Mouse (Mus musculus) erythroblast, adult 5-6 weeks (primary cell): ENCODE results near the gene Nsf. TPM values are rescaled to one million over a fixed set of nuclear protein-coding genes. Genes with fewer than 3 reads are reported as not detected.

ENCODE experiments used
- ATAC-seq: replicated peaks from 2 replicates; pipeline ENCODE4 v1.8.0; 2016; ENCODE audit warnings: moderate number of reproducible peaks, mild to moderate bottlenecking, moderate TSS enrichment, inconsistent platforms; ENCODE audit not compliant: poor library complexity, low FRiP score, severe bottlenecking
- total RNA-seq, 2 experiments: library from RNA; stranded (forward) in 1 of 2; stranded (reverse) in 1 of 2; fragments of 150-400 nt in 1 of 2; fragments of 200-764, 138-1000 nt in 1 of 2; gene quantifications; 2 replicates each; pipeline versions ENCODE4 v1.2.3 to v1.2.4; 2015 to 2017; ENCODE audit warnings: low replicate concordance in 2 of 2

The Nsf gene
- total RNA-seq, 2 experiments from 2014 or later = 13.5 to 14.4 TPM

DNA sequence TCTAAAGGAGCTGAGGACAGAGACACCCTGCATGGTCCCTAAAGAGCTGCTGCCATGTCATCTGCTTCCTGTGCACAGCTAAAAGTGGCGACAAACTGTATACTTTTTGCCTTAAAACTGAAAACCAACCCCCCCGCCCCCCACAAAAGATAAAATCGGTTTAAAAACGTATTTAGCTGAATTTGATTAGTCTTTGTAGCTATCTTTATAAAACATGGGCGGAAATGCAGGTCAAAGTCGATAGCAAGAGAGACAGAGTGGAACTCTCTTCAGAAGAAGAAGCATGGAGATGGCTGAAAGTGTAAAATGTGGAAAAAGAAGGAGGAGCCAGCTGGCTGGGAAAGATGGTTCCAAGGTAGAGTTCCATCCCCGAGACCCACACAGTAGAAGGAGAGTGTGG, 4.9 kb downstream of the Nsf start:
- ATAC-seq = no peak

DNA sequence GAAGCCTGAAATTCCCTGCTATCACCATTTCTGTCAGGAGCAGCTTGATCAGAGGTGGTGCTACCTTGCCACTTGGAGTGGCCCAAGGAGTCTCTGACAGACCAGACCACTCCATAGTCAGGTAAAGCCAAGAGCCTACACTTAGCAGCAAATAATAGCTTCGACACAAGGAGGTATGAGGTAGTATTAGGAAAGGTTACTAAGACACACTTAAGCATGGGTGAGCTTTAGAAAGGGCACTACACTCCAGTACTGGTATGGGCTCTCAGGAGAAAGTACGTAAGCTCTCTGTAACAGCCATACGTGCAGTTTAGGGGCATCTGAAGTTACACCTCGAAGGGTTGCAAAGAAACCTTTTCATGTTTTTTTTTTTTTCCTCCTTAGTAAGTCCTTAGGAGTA, 11.1 kb downstream of the Nsf start:
- no peak for ATAC-seq

DNA sequence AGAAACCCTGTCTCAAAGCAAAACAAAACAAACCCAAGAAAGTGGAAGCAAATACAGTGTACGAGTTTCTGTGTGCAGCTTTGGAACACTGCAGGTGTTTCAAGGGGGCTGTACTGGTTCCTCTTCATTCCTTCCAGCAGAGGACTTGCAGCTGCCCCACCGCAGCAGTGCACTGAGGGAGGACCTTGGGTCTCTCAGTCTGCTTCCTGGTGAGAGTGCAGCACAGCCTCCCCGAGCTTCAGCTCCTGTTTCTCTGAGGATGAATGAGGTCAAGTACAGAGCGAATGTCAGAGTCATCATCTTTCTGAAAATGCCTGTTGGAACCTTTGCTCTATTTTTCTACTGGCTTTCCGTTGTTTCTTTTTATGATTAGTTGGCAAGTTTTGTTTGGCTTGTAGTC, 12.5 kb downstream of the Nsf start:
- no peak for ATAC-seq

DNA sequence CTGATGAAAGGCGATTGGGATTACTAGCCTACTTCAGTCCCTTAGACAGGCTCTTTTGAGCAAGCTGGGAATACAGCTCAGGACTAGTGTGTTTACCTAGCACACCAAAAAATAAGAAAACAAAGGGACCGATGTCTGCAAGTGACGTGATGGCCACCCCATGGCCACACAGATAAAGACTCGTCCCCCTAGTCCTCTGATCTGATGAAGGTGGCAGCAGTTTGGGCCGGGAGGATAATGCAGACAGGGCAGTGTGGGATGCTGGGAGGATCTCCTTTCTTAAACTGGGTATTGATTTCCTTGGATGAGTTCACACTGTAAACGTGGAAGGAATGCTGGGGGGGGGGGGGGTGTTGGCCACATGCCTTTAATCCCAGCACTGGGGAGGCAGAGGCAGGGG, 13.0 kb downstream of the Nsf start:
- no peak for ATAC-seq

DNA sequence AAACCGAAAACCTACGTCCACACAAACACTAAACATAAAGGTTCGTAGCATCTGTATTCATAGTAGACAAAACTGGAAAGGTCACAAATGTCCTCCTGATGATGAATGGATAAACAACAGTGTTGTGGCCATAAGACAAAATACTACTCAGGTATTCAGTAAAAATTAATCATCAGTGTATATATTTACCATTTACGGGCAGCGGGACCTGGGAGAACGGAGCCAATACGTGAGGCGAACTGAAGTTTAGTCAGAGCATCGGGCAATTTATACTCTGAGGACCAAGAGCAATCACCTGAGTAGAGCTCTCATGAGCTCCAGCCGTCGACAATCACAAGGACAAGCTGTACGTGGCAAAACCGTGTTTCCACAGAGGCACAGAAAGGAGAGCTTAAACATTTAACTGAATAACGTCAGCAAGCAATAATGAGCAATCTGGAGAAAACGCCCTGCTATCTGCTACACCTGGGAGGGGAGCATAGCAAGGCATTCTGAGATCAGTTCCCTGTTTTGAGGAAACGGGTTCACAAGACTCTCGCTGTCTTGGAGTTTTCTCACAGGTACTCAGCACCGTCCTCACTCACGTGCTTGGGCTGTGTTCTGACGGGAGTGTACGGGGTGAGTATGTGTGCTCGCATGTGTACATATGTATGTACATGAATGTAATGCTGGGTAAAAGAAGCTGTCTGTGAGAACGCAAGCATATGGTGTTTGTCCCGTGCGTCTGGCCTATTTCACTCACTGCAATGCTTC, 15.7 kb downstream of the Nsf start:
- no peak for ATAC-seq

DNA sequence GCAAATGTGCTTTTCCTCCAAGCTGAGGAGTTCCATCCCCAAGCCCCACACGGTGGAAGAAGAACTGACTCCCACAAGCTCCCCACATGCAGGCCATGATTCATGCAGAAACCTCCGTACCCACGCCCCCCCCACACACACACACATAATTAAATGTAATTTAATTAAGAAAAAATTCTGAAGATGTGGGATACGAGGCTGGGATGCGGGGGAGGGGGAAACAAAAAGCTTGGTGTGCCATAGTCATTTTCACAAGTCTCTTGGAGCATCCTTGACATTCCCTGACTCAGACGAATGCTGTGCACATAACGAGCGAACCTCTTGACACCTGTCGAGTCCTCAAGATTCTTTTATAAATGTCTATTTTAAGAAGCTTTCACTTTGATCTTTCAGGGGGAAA, 16.4 kb downstream of the Nsf start:
- no peak for ATAC-seq

DNA sequence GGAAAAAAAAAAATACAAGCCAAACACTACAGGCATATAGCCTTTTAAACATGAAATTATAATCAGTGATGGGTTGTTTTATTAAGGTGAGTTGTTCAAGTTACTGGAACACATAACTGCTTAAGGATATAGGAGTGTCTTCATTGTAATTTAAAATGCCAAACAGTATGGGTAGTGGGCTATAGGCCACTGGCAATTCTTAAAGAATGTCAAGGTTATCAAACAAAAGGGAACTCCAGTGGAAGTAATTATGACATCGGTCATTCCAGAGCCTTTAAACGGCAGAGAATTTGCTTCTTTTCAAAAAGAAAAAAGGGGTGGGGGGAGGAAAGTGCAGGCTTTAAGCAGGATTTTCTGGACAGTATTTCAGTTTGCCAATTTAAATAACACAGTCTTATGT, 18.1 kb downstream of the Nsf start:
- no peak for ATAC-seq

DNA sequence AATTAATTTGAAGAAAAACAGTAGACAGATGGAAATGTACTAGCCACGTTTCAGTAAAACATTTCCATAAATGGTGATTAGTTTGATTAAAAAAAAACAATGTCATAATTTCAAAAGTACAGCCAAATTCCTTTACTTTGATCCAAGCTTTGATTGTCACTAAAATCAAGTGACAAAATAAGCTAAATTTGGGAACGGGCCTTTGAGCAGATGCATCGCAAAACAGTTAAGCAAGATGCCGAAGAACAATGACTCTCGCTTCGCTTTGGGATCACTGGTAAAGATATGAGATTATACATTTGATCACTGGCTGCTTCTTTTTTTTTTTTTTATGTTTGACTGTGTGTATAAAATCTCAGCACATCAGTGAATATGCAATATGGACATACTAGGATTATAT, 20.0 kb downstream of the Nsf start:
- ATAC-seq = no peak

DNA sequence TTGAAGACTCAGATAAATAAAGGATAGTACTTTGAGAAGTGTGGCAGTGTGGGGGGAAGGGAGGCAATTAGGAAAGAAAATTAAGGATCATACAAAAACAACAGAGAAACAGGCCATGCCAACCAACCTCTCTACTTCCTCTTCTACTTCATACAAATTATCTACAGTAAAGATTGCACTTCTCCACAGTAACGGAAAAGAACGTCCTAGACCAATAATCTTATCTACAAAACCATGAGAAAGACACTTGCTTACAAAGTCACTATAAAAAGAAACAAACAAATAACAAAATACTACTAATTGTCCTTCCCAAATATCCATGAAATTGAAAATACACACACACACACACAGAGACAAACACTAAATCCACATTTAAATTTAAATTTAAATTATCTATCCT, 29.9 kb downstream of the Nsf start:
- no peak for ATAC-seq

DNA sequence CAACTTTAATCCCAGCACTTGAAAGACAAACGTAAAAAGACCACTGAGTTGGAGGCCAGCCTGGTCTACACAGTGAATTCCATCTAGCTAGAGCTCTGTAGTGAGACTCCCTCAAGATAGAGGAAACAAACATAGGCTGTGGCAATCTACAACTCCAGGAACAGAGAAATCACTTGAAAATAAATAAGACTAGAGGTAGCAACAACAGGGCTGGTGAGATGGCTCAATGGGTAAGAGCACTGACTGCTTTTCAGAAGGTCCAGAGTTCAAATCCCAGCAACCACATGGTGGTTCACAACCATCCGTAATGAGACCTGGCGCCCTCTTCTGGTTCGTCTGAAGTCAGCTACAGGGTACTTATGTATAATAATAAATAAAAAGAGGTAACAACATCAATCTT, 30.6 kb downstream of the Nsf start:
- ATAC-seq = no peak

DNA sequence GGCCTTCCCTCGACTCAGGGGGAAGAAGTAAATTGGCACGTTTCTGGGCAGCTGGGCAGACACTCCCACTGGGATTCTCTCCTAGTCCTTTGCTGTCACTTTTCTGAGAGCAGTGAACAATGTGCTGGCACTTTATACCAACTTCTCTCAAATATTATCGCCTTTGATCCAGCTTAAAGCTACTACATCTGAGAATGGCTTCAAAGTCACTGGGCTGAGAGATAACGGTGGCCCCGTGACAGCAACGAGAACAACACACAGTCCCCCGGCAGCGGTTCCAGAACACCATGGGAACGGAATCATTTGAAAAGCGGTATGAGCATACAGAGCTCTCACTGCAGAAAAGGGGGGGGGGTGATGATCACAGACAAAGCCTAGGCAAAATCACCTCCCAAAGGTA, 31.0 kb downstream of the Nsf start:
- no peak for ATAC-seq

DNA sequence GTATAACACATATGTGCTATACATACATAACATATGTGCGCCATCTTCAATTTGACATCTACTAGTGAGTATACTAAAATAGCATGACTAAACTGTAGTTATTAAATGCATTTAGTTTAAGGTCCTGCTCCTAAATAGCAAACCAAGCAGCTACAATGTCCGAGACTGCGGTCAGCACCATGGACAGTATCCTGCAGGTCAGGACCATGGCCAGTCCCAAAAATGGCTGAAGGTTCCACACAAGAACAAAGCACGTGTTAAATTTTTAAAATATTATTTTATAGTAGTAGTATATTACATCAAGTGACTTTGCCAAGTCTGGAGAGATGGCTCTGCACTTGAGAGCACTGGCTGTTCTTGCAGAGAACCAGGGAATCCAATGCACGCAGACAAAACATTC, 33.2 kb downstream of the Nsf start:
- ATAC-seq = no peak

DNA sequence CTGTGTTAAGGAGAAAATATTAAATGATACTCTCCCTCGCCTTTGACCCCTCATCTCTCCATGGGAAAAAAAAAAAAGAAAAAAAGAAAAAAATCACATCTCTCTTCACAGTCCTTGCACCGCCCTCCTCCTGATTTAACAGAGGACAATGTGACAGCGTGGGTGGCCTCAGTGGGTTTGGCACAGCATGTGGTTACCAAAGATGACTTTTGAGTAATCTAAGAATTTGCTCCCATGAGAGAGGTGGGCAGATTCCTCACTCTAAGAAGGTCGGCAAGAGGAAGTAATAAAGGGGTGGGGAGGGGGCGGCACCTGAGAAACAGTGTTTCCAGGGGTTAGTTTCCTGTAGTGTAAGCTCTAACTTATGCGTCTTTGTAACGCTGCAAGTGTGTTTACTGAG, 37.0 kb downstream of the Nsf start:
- no peak for ATAC-seq

DNA sequence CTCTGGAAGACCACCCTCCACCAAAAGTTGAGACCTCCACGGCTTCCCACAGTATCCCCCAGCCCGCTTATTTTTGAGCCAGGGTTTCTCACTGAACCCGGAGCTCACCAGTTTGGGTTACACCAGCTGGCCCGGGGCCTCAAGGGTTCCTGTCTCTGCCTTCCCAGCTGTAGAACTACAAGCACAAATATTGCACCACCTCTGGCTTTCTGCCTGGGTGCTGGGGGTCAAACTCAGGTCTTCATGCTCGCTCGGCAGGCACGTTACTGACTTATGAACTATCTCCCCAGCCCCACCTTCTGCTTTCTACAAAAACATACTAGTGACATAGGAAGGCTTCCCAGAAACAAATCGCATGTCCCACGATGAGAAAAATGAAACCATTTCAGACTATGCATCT, 38.2 kb downstream of the Nsf start:
- ATAC-seq = no peak

DNA sequence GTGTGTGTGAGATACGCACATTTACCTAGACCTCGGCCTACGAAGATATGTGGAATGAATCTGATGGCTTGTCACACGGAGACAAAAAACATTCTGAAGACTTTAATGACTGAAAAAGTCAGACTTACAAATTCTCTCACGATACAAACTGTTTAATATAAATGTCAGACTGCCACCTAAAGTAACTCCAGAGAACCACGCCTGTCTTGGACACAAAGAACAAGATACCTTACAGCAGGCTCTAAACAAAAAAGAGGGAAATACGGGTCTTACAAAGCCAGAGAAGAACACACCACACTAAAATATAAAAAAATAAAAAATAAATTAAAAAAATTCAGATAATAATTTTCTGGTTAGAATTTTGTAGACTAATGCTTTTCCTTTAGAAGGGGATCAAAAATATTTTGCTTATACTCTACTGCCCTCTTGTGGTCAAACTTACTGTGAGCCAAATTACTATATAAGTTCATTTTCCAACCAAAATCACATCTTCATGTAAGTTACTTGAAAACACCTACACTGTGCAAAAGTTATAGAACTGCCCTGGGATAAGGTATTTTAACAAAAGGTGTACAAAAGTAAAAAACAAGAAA, 42.8 kb downstream of the Nsf start:
- ATAC-seq = no peak

DNA sequence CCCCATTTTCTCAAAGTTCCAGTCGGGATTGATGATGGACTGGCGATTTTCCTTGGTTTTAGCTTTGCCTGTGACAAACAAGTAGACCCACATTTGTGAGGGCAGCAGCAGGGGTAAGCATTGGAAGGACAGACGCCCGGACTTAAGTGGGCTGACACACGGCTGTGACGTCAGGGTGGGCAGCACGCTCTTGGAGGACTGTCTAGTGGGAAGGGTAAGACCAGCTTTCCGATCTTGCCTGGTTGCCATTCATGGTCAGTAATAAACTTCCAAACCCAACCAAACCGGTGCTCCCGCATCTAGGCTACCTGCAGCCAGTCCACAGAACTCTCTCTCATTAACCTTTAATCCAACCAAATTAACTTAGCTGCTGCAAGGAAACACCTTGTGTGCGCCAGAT, 43.3 kb downstream of the Nsf start:
- no peak for ATAC-seq

DNA sequence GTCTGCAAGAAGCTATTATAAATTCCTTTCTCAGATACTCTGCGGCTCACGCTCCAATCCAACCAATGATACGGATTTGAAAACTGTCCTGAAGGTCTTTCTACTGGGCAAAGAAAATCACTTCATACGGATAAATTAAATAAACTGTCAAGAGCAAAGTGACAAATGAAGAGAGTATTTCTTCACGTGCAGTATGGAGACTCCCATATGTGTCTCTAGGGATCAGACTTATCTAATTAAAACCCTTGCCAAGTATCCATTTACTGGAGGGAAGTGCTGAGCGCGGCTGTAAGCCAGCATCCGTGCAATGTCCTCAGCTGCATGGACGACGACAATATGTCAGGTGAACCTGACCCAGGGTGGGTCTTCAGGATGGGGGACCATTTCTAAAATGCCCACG, 44.0 kb downstream of the Nsf start:
- no peak for ATAC-seq

DNA sequence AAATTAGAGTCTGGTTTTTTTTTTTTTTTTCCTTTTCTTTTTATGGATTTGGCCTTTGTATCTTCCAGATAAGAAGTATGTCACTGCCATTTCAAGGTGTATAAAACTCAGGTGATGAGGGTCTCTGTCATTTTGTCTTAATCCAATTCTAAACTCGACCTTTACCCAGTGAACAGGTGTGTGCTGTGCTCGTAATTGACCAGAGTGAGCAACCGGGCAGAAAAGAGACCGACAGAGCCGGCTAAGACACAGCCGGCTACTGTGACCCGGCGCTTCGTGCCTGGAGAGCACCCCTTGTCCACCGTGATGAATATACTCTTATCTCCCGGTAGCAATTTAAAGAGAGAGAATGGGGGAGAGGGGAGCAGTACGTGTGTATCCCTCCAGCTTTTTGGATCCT, 44.5 kb downstream of the Nsf start:
- ATAC-seq = no peak

DNA sequence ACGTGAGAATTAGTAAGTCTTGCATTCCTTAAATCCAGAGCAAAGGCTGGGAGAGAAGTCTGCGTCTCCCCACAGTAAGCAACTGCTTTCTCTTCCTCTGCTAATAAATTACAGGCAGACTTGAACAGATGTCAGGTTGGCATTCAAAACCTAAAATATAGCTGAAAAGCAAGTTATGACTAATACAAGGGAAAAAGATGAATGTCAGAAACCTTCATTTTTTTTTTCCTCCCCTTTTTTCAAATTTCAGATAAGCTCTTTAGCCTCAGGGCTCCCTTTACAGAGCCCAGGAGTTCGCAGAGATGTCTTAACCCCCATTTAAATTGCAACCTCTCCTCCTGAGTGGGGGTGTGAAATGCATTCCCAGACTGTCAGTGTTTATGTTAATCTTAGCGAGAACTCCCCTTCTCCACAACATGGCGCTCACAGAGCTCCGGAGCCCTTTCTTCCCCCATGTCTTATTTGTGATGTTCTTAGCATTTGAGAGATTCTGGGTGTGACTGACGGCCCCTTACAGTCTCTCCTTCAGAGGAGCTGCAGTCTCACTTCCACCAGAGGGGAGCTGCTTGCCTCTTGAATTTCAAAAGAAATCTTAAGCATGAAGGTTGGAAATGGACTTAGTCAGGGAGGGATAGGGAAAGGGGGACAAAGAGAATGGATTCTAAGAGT, 47.7 kb downstream of the Nsf start:
- no peak for ATAC-seq

DNA sequence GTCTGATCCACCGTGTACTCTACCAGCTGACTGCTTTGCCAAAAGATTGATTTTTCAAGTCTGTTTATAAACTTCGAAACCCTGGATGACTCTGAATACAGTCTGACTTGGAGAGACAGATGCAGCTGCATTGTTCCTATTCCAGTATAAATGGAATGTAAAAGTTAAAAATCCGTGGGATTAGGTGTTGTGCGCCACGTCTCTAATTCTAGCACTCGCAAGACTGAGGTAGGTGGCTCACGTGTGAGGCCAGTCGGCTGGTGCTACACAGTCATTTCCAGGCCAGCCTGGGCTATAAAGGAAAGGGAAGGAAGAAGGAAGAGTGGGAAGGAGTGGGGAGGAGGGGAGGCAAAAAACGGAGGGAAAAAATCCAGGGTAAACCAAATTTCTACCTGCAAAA, 48.4 kb downstream of the Nsf start:
- ATAC-seq = no peak

DNA sequence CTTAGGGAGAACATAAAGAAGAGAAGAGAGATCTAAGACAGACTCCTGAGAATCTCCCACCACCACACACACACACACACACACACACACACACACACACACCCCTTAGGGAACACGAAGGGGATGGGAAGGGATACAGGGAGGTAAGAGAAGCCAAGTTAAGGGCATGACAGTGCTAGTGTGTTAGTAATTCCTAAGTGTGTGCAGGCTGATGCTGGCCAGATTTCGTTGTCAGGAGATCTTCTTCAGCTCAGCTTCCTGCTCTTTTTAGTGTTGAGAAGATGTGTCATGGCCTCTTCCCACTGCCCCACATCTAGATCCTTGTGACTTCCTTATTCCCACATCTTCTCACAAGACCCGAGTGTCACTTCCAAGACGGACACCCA, 52.3 kb downstream of the Nsf start:
- ATAC-seq = no peak
